Mouse (Mus musculus): ENCODE measurements around the gene Nup62. TPM values are rescaled to one million over a fixed set of nuclear protein-coding genes. Genes with fewer than 3 reads are reported as not detected.

The Nup62 gene
- total and polyA plus RNA-seq, 2 experiments from 2014 or later: 50.5 to 68.7 TPM

DNA sequence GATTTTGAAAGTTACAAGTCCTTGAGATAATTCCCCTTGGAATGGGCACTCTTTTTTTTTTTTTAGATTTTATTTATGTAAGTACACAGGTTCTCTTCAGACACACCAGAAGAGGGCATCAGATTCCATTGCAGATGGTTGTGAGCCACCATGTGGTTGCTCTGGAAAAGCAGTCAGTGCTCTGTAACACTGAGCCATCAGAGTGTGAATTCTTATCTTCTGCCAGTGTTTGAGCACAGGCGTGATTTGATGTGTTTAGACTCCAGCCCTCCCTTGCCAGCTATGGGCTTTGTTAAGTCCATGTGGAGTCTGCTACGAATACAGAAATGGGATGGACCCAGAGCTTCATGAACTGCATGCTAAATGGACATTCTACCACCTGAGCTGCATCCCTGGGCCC, 2.3 kb downstream of the Nup62 start:
- peaks cover 21% of the 10 kb centered on the region for H3K4me1 ChIP-seq (ENCODE audit: insufficient read depth)
- WGBS: 6% methylated on average over 2 of the region's 2 CpGs

DNA sequence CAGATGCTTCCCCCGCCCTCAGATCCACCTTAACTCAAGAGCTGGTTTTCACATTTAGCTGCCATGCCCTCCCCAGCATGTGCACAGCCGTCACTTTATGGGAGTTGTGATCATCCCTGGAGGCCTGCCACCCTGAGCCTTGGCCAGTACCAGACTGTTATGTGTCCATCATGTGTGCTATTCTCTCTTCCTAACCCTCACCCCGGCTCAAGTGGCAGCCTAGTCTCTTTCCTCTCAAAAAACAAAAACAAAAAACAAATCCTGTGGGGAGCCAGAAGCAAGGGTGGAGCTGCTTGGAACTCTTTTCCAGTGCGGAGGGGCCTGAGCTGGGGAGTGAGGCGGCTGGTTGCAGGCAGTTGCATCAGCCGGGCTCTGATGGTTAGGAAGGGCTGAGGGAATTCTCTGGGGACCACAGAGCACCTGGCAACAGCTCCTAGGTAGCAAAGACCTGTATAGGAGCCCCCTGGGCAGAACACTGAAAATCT, 2.9 kb downstream of the Nup62 start:
- 24% methylated on average over 6 of the region's 6 CpGs for WGBS
- Histone ChIP-seq H3K9me3 (ENCODE audit: low read length) (no peaks in the 10 kb centered on the region), H3K36me3 (ENCODE audit: insufficient read depth) (0 out of 2 replicates have a peak, but pooled peaks cover 4% of the 10 kb centered on the region), H3K27me3 (ENCODE audit: insufficient read depth, low read length) (no peaks in the 10 kb centered on the region), H3K4me2 (ENCODE audit: low read depth) (peak overlapping the region; percentile 58), H3K9ac (peak overlapping the region; percentile 32), H3K27ac (ENCODE audit: low read depth, low read length) (0 out of 2 replicates have a peak overlapping the region, but pooled peaks have one; percentile 40), H3K4me1 (ENCODE audit: insufficient read depth) (peaks cover 21% of the 10 kb centered on the region), H3K4me3 (ENCODE audit: low read depth, low read length) (peak overlapping the region; percentile 0; the same call in 1 of the 2 replicates)
- DNase-seq (no peak), ATAC-seq (no peak)
- no peak for TF ChIP-seq CTCF (IDR thresholded peaks at IDR 0.05; ENCODE audit: low read depth)

More for the DNA sequence above, 2.3 kb downstream of the Nup62 start:
- Histone ChIP-seq H3K9ac (peak overlapping the region; percentile 32; the same call in 1 of the 2 replicates), H3K36me3 (ENCODE audit: insufficient read depth) (0 out of 2 replicates have a peak, but pooled peaks cover 4% of the 10 kb centered on the region), H3K4me3 (ENCODE audit: low read depth, low read length) (peak overlapping the region; percentile 89; the same call in 1 of the 2 replicates), H3K27ac (ENCODE audit: low read depth, low read length) (peak overlapping the region; percentile 40; the same call in 1 of the 2 replicates), H3K4me2 (ENCODE audit: low read depth) (peak overlapping the region; percentile 58), H3K27me3 (ENCODE audit: insufficient read depth, low read length) (no peaks in the 10 kb centered on the region), H3K9me3 (ENCODE audit: low read length) (no peaks in the 10 kb centered on the region)
- ATAC-seq (no peak), DNase-seq (peak; percentile 56)
- peak; percentile 68 for TF ChIP-seq CTCF (IDR thresholded peaks at IDR 0.05; ENCODE audit: low read depth)

DNA sequence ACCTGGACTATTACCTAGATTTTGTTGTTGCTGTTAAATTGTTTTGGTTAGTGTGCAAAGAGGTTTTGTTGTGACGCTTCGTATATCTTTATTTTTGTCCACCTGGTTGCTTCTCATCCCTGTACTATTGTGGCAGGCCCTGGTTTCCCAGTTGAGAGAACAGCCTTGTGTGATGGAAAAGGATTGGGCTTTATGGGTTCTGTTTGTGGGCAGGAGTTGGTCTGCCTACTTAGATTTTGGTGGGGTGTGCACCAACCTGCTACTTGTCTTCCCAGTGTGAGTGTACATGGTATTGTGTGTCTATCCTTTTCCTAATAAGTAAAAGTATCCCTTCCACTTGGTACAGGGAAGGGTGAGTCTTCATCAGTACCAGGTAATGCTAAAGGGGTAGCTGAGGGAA, 3.5 kb downstream of the Nup62 start:
- Histone ChIP-seq H3K4me1 (ENCODE audit: insufficient read depth) (peaks cover 21% of the 10 kb centered on the region), H3K4me2 (ENCODE audit: low read depth) (peak overlapping the region; percentile 58; the same call in 1 of the 2 replicates), H3K9ac (peak overlapping the region; percentile 32), H3K27me3 (ENCODE audit: insufficient read depth, low read length) (no peaks in the 10 kb centered on the region), H3K36me3 (ENCODE audit: insufficient read depth) (no peaks in the 10 kb centered on the region), H3K27ac (ENCODE audit: low read depth, low read length) (no peak overlapping the region), H3K4me3 (ENCODE audit: low read depth, low read length) (peak overlapping the region; percentile 0; the same call in 1 of the 2 replicates), H3K9me3 (ENCODE audit: low read length) (no peaks in the 10 kb centered on the region)
- no peak for TF ChIP-seq CTCF (IDR thresholded peaks at IDR 0.05; ENCODE audit: low read depth)
- DNase-seq (no peak), ATAC-seq (no peak)
- WGBS: 83% methylated on average over 2 of the region's 2 CpGs

DNA sequence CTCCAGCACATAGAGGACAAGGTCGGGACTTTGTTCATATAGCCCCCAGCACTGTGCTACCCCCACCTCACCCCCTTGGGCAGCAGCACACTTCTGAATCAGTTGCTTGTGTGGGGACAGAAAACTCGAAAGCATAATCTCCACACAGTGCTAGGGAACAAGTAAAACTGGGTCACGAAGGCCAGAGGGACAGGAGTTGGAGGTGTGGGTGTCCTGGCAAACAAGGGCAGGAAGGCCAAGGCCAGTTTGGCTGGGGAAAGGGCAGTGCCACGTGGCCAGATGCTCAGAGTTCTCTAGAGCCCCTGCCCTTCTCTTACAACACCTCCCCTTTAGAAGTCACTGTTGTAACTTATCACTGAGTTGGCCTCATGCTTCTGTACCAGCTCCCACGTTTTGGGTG, 4.0 kb downstream of the Nup62 start:
- Histone ChIP-seq H3K9me3 (ENCODE audit: low read length) (no peaks in the 10 kb centered on the region), H3K27me3 (ENCODE audit: insufficient read depth, low read length) (no peaks in the 10 kb centered on the region), H3K36me3 (ENCODE audit: insufficient read depth) (no peaks in the 10 kb centered on the region), H3K27ac (ENCODE audit: low read depth, low read length) (no peak overlapping the region), H3K4me2 (ENCODE audit: low read depth) (no peak overlapping the region), H3K4me1 (ENCODE audit: insufficient read depth) (peaks cover 21% of the 10 kb centered on the region), H3K4me3 (ENCODE audit: low read depth, low read length) (no peak overlapping the region), H3K9ac (no peak overlapping the region)
- 64% methylated on average over 5 of the region's 5 CpGs for WGBS
- TF ChIP-seq CTCF (IDR thresholded peaks at IDR 0.05; ENCODE audit: low read depth): no peak
- DNase-seq (no peak), ATAC-seq (no peak)

DNA sequence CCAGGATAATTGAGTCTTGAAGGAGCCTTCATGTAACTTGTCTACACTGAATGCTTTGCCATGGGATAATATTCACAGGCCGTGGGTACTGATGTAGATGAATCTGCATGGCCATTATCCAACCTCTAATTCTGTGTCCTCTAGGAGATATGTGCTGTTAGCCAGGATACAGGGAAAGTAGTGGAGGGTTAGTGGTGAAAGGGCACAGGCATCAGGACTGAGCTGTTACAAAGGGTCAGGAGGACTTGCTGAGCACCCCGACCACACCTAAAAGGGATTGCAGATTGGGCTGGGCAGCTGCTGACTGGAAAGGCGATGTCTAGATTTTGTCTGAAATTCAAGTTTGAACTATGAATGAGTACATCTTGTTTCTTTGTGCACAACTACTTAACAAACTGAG, 4.6 kb downstream of the Nup62 start:
- Histone ChIP-seq H3K9me3 (ENCODE audit: low read length) (no peaks in the 10 kb centered on the region), H3K9ac (no peak overlapping the region), H3K27ac (ENCODE audit: low read depth, low read length) (no peak overlapping the region), H3K4me1 (ENCODE audit: insufficient read depth) (peaks cover 17% of the 10 kb centered on the region), H3K27me3 (ENCODE audit: insufficient read depth, low read length) (no peaks in the 10 kb centered on the region), H3K4me3 (ENCODE audit: low read depth, low read length) (no peak overlapping the region), H3K36me3 (ENCODE audit: insufficient read depth) (no peaks in the 10 kb centered on the region), H3K4me2 (ENCODE audit: low read depth) (no peak overlapping the region)
- DNase-seq (no peak), ATAC-seq (no peak)
- 83% methylated on average over 3 of the region's 3 CpGs for WGBS
- no peak for TF ChIP-seq CTCF (IDR thresholded peaks at IDR 0.05; ENCODE audit: low read depth)

DNA sequence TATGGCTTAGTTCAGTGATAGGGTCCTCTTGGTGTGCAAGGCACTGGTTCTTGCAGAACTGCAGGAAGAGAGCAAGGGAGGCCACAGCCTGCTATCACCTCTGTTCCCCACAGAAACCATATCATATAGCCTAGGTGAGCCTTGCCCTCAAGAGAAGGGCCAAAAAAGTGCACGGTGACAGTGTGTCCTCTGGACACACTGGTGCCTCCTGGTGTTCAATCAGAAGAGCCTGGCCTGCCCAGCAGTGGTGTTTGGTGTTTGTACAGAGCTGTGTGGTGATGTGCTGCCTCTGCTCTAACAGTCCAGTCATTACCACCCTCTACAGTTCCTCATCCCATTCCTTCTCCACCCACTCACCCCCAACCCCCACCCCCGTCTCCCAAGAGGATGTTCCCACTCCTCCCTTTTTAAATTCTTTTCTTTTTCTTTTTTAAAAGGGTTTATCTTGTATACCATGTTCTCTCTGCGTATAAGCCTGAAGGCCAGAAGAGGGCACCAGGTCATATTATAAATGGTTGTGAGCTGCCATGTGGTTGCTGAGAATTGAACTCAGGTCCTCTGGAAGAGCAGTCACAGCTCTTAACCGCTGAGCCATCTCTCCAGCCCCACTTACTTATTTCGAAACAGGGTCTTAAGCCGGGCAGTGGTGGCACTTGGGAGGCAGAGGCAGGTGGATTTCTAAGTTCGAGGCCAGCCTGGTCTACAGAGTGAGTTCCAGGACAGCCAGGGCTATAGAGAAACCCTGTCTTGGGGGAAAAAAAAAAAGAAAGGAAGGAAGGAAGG, 6.0 kb downstream of the Nup62 start:
- 86% methylated on average over 7 of the region's 7 CpGs for WGBS
- no peaks in the 10 kb centered on the region for H3K9me3 ChIP-seq (ENCODE audit: low read length)
- DNase-seq: no peak
- H3K4me3 ChIP-seq (ENCODE audit: low read depth, low read length): no peak overlapping the region
- peaks cover 17% of the 10 kb centered on the region for H3K4me1 ChIP-seq (ENCODE audit: insufficient read depth)
- no peaks in the 10 kb centered on the region for H3K27me3 ChIP-seq (ENCODE audit: insufficient read depth, low read length)
- H3K36me3 ChIP-seq (ENCODE audit: insufficient read depth): no peaks in the 10 kb centered on the region
- H3K9ac ChIP-seq: no peak overlapping the region
- H3K27ac ChIP-seq (ENCODE audit: low read depth, low read length): no peak overlapping the region
- no peak for ATAC-seq
- no peak for TF ChIP-seq CTCF (IDR thresholded peaks at IDR 0.05; ENCODE audit: low read depth)
- H3K4me2 ChIP-seq (ENCODE audit: low read depth): no peak overlapping the region

DNA sequence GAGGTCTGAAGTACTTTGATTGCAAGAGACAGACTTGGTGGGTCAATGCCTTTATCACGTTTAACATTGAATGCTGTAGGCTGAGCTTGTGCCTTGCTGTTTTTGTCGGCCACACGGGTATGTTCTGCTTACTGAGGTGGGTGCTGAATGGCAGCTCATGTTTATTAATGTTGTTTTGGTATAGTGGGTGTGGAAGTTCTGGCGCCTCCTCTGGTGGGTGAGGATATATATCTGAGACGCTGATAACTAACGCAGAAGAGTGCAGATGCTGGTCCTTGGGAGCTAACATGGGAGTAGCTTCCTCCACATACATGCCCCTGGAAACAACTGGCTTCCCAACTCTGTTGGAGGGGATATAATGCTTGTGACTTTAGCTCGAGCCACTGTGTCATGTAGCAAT, 7.5 kb downstream of the Nup62 start:
- DNase-seq (no peak), ATAC-seq (no peak)
- H3K27ac ChIP-seq (ENCODE audit: low read depth, low read length): no peak overlapping the region
- 23% methylated on average over 7 of the region's 7 CpGs for WGBS
- H3K36me3 ChIP-seq (ENCODE audit: insufficient read depth): peaks cover 4% of the 10 kb centered on the region; the same call in 1 of the 2 replicates
- no peaks in the 10 kb centered on the region for H3K9me3 ChIP-seq (ENCODE audit: low read length)
- TF ChIP-seq CTCF (IDR thresholded peaks at IDR 0.05; ENCODE audit: low read depth): peak; percentile 46
- 0 out of 2 replicates have a peak, but pooled peaks cover 4% of the 10 kb centered on the region for H3K4me1 ChIP-seq (ENCODE audit: insufficient read depth)
- H3K4me3 ChIP-seq (ENCODE audit: low read depth, low read length): no peak overlapping the region
- no peak overlapping the region for H3K4me2 ChIP-seq (ENCODE audit: low read depth)
- H3K27me3 ChIP-seq (ENCODE audit: insufficient read depth, low read length): no peaks in the 10 kb centered on the region
- no peak overlapping the region for H3K9ac ChIP-seq

All from forebrain, postnatal 0 days (tissue).